Mouse (Mus musculus): ENCODE measurements around the gene Pcsk1n.
"Not testable (repeated sequence)": the region's sequence is repeated elsewhere in the genome, so short reads cannot be mapped to it uniquely, and the experiment has no call there.

Pcsk1n gene

GRCm38 (mm10) chrX:7919601-7920383 lies at the start of gene Pcsk1n:
Pcsk1n (plus strand) TSS chrX:7919822.
- no peak for DNase-seq

- DNase-seq: no peak
These were observed 49.8 kb upstream of the Pcsk1n start for GRCm38 (mm10) chrX:7869826-7870225.

- peak; percentile 98 for DNase-seq
These were observed 41.6 kb upstream of the Pcsk1n start, which contains the start of gene Pim2 for GRCm38 (mm10) chrX:7878007-7878419. Pim2 (plus strand) TSS chrX:7878262.

DNA sequence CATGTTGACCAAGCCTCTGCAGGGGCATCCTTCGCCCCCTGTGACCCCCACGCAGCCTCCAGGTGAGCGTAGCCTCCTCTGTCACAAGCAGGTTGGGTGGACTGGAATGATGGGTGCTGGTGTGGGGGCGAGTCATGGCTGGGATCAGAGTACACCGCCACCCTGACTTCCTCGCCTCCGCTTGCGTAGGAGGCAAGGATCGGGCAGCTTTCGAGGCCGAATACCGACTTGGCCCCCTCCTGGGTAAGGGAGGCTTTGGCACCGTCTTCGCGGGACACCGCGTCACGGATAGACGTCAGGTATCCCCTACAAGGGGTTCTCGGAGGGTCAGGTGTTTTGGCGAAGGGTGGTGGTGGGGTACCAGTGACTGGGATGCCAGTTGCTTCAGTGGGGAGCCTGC lies 41.1 kb upstream of the Pcsk1n start:
- peak; percentile 93 for DNase-seq

GRCm38 (mm10) chrX:7879819-7880218 lies 39.8 kb upstream of the Pcsk1n start:
- peak; percentile 98 for DNase-seq

GRCm38 (mm10) chrX:7883841-7884567 lies 35.6 kb upstream of the Pcsk1n start, which contains the start of gene Slc35a2:
Slc35a2 (plus strand) TSS chrX:7884028.
- peak; percentile 100 for DNase-seq

- no peak for DNase-seq
These were observed 21.4 kb upstream of the Pcsk1n start for GRCm38 (mm10) chrX:7898211-7898610.

DNA sequence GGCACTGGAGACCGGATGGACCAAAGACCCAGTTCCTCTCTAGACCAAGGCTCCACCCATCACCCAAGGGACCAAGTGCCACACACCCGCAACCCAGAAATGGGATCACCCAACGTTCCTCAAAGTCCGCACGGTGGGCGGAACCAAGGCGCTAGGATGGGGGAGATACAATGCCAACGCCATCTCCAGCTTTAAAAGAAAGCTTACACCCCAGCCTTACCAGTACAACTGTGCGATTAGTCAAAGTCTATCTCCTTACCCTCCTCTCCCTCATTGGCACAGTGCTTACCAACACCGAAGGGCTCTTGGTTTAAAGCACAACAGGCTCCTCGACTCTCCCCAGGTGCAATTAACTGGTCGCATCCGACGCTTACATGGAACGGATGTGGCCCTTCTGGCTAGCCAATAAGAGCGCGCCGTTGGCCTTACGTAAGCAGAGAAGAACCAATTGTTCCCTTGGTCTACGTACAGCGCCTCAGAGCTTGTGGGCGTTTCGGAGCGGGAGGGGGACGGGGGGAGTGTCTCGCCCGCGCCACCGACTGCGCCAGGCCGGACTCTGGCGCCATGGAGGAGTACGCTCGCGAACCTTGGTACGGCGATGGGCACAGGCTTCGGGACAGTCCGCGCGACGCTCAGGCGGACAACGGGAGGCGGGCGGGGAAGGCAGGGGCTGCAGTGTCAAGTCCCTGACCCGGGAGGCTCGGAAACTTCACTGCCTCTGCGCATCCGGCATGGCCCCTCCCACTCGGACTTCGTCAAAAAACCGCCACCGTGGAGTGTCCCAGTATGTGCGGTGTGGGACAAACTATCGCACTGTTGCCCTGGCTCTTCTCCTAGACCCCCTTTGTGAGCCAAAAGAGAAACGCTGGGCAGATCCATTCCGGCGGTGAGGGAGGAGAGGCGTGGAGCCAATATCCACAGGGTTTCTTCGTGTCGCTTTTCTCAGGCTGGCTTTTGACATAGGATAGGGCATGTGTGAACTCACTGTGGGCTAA lies 20.4 kb upstream of the Pcsk1n start, which contains the start of the genes Pqbp1 and Timm17b:
Pqbp1 (minus strand) TSS at position 390 of the 995 bp plus-strand sequence.
Timm17b (plus strand) TSS at position 478 of the 995 bp plus-strand sequence.
- peak; percentile 99 for DNase-seq

GRCm38 (mm10) chrX:7904441-7904840 lies 15.2 kb upstream of the Pcsk1n start:
- DNase-seq: no peak

GRCm38 (mm10) chrX:7907735-7908134 lies 11.9 kb upstream of the Pcsk1n start, which contains the start of gene Gm10491:
Gm10491 (minus strand) TSS chrX:7907835.
- DNase-seq: no peak

DNA sequence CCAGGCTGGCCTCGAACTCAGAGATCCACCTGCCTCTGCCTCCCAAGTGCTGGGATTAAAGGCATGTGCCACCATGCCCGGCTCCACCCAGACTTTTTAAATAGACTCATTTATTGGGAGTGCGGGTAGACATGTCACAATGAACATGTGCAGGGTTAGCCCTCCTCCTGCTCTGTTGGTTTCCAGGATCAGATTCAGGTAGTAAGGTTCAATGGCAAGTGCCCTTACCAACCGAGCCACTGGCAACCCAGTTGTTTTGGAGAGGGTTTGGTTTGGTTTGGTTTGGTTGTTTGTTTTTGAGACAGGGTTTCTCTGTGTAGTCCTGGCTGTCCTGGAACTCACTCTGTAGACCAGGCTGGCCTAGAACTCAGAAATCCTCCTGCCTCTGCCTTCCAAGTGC lies 10.4 kb upstream of the Pcsk1n start, which contains the start of gene Gm10490:
Gm10490 (plus strand) TSS at position 301 of the 400 bp plus-strand sequence.
- not testable (repeated sequence) for DNase-seq

DNA sequence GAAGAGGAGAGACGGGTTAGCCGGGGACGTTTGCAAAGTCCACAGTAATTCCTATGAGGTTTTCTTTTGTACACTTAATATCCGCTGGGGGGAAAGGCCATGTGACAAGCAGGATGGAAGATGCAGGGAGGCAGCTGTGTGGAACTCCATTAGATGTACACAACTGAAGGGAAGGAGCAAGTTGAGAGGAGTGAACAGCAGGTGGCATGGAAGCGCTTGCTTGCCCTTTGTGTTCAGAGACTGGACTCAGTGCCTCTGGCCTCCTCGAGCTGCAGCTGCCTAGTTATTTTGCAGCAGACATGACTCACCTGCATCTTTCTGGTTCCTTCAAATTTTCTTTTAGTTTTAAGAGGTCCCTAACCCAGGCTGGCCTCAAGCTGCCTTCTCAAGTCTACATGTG lies 9.1 kb upstream of the Pcsk1n start:
- DNase-seq: no peak

DNA sequence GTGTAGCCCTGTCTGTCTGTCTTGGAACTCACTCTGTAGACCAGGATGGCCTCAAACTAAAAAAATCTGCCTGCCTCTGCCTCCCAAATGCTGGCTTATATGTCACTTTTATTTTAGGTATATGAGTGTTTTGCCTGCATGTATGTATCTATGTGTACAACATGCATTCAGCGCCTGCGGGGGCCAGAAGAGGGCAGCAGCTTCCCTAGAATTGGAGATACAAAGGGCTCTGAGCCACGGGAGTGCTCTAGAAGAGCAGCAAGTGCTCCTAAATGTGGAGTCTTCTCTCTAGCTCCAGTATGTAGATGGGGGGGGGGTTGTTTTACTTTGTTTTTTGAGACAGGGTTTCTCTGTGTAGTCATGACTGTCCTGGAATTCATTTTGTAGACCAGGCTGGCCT lies 4.0 kb upstream of the Pcsk1n start:
- DNase-seq: not testable (repeated sequence)

- DNase-seq: not testable (repeated sequence)
These were observed 1.7 kb upstream of the Pcsk1n start for GRCm38 (mm10) chrX:7917960-7918359.

DNA sequence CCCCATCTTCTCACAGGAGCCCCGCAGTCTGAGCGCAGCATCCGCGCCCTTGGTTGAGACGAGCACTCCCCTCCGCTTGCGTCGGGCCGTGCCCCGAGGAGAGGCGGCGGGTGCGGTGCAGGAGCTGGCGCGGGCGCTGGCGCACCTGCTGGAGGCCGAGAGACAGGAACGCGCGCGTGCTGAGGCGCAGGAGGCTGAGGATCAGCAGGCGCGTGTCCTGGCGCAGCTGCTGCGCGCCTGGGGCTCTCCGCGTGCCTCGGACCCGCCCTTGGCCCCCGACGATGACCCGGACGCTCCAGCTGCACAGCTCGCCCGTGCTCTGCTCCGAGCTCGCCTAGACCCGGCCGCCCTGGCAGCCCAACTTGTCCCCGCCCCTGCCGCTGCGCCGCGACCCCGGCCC lies 2.4 kb downstream of the Pcsk1n start:
- DNase-seq: no peak

DNA sequence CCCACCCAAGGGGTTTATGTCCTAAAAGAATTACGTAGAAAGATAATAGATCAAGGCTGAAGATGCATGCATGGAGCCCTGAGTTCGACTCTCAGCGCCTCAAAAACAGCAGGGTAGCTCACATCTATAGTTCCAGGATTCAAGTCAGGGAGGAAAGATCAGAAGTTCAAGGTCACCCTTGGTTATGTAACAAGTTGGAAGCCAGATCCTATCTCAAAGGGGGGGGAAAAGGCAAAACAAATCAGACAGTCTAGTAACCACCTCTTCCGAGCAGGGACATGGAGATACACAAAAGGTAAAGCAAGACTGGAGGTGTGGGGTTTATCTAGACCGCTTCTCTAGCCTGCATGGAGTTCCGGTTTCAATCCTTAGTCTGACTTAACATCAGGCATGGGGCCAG lies 6.6 kb downstream of the Pcsk1n start:
- DNase-seq: no peak

GRCm38 (mm10) chrX:7927116-7927515 lies 7.5 kb downstream of the Pcsk1n start:
- DNase-seq: no peak

DNA sequence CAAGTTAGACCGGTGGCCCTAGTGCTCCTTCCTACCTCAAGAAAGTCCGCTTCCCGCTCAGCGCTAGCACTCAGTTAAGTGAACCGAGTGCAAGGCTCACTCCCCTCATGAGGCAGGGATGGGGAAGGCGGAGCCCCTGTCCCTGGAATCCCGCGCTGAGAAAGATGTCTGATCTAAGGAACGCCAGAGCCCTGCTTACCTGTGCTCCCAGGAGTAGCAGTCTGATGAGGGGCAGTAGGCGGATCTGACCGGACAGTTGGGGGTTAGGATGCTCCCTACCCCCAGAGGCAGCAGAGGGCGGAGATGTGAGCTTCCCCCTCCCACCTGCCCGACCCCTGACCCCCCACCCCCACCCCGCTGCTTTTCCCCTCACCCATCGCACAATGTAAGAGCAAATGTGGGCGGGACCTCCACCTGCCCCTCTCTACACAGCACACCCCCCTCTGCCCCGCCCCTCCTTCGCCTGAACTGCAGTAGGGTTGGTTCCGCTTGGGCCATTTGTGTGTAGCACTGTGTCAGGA lies 8.7 kb downstream of the Pcsk1n start, which contains the start of gene Eras:
Eras (minus strand) TSS at position 338 of the 521 bp plus-strand sequence.
- no peak for DNase-seq

DNA sequence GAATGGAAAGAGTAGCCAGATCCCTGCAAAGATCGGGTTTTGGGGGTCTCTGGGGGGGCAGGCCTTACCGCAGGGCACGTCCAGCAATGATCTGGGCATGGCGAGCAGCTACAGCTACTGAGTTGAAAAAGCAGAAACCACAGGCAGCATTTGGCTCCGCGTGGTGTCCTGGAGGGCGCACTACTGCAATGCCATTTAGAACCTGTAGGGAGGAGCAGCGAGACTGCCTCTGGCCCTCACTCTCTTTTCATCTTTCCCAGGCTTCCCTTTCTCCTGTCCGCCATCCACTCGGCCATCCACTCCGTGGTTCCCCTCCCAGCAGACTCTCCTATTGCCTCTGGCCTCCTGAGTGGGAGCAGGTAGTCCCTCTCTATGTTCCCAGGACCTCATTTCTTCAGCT lies 17.3 kb downstream of the Pcsk1n start:
- DNase-seq: no peak

- DNase-seq: no peak
These were observed 18.0 kb downstream of the Pcsk1n start for GRCm38 (mm10) chrX:7937667-7938066.

DNA sequence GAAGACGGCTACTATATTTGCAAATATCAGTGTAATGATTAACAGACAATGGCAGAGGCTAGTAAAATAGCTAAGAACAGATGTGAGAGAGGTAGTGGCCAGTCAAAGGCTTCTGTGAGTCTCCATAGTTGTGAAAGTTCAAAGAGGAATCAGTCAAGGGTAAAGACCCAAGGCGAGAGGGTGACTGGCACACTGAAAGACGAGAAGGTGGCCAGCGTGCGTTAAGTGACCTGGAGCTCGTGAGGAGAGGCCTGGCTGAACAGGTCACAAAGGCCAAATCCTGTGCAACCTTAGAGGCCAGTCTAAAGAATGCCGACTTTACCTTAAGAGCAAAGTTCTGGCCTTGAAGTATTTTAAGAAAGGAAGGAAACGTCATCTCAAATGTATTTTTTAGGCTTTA lies 26.0 kb downstream of the Pcsk1n start:
- DNase-seq: no peak
